Mouse (Mus musculus) hindbrain, embryonic 11.5 days (tissue): ENCODE measurements around the gene Gm36028. TPM values are rescaled to one million over a fixed set of nuclear protein-coding genes. Genes with fewer than 3 reads are reported as not detected.

Experiments
- polyA plus RNA-seq: library from polyadenylated mRNA; unstranded; fragments of >200 nt; fragmentation: Nextera tagmentation; extraction: Ambion mirVana; gene quantifications from 2 replicates; pipeline ENCODE4 v1.2.1, GENCODE M21; 2014

Gm36028 gene
- polyA plus RNA-seq, 1 experiment from 2014 or later: 0.26 TPM

Other genes with a start within 250 kb of the Gm36028 start
- 54.0 and 60.0 TPM in 2 replicates for gene Ndufb4, start 206.7 kb downstream of the Gm36028 start, polyA plus RNA-seq
- gene Fstl1, start 84.3 kb downstream of the Gm36028 start, polyA plus RNA-seq: 231 and 271 TPM in 2 replicates
- 55.8 and 63.8 TPM in 2 replicates for gene Lrrc58, start 7.2 kb upstream of the Gm36028 start, polyA plus RNA-seq
- gene Gpr156, start 55.4 kb upstream of the Gm36028 start, polyA plus RNA-seq: 4.0 and 4.8 TPM in 2 replicates
- gene Gsk3b, start 227.9 kb upstream of the Gm36028 start, polyA plus RNA-seq: 132 and 172 TPM in 2 replicates